Mouse (Mus musculus) liver, embryonic 12.5 days (tissue): Measurements from ENCODE around the gene Zic3. TPM values are rescaled to one million over a fixed set of nuclear protein-coding genes. Genes with fewer than 3 reads are reported as not detected.

Experiments used
- ATAC-seq: fragments of 200-750 bp; cut with Nextera tagmentation; 2 replicates; pipeline ENCODE4 v1.8.0; 2017; ENCODE audit warnings: moderate number of reproducible peaks, mild to moderate bottlenecking, moderate library complexity
- H3K27ac ChIP-seq: fragments of 300-500 bp; sonication (generic); 2 replicates; pipeline ENCODE4 v1.5.1; 2016; ENCODE audit warnings: mild to moderate bottlenecking
- H3K27me3 ChIP-seq: fragments of 300-500 bp; sonication (generic); replicated peaks from 2 replicates; pipeline ENCODE4 v1.6.1; 2016; ENCODE audit warnings: mild to moderate bottlenecking, moderate library complexity
- H3K36me3 ChIP-seq: fragments of 300-500 bp; sonication (generic); 2 replicates; pipeline ENCODE4 v1.6.1; 2016; ENCODE audit warnings: mild to moderate bottlenecking, moderate library complexity
- H3K4me1 ChIP-seq: fragments of 300-500 bp; sonication (generic); 2 replicates; pipeline ENCODE4 v1.6.1; 2016
- H3K4me2 ChIP-seq: fragments of 300-500 bp; sonication (generic); 2 replicates; pipeline ENCODE4 v1.6.1; 2016; ENCODE audit warnings: mild to moderate bottlenecking, moderate library complexity
- H3K4me3 ChIP-seq: fragments of 300-500 bp; sonication (generic); 2 replicates; pipeline ENCODE4 v1.5.1; 2016; ENCODE audit warnings: mild to moderate bottlenecking, moderate library complexity
- H3K9ac ChIP-seq: fragments of 300-500 bp; sonication (generic); 2 replicates; pipeline ENCODE4 v1.6.1; 2016; ENCODE audit warnings: mild to moderate bottlenecking, moderate library complexity
- H3K9me3 ChIP-seq: fragments of 300-500 bp; sonication (generic); replicated peaks from 2 replicates; pipeline ENCODE4 v1.6.1; 2016; ENCODE audit warnings: mild to moderate bottlenecking, moderate library complexity
- WGBS: fragments of 180-500 bp; shearing (Covaris S2); methylation state at CpG from one replicate; pipeline ENCODE4 v1.1.7; 2016; ENCODE audit not compliant: insufficient replicate concordance; 5-methylcytosine and 5-hydroxymethylcytosine counted together
- polyA plus RNA-seq: library from polyadenylated mRNA; unstranded; fragments of >200 nt; fragmentation: Nextera tagmentation; extraction: Ambion mirVana; gene quantifications from 2 replicates; pipeline ENCODE4 v1.2.1, GENCODE M21; 2016

Gene Zic3
- polyA plus RNA-seq, 1 experiment from 2014 or later = not detected

GRCm38 (mm10) chrX:58030100-58030834 lies 7.8 kb downstream of the Zic3 start:
- H3K27me3 ChIP-seq = peaks cover 87% of the 10 kb centered on the region

GRCm38 (mm10) chrX:58030835-58031670 lies 8.6 kb downstream of the Zic3 start:
- Histone ChIP-seq H3K9me3 (no peaks in the 10 kb centered on the region), H3K9ac (no peak overlapping the region), H3K4me3 (peak overlapping the region; percentile 22; the same call in 1 of the 2 replicates), H3K4me1 (no peaks in the 10 kb centered on the region), H3K36me3 (no peaks in the 10 kb centered on the region), H3K27me3 (peaks cover 81% of the 10 kb centered on the region), H3K27ac (no peak overlapping the region), H3K4me2 (peak overlapping the region; percentile 49)
- WGBS = 13% methylated on average over 53 of the region's 56 CpGs
- ATAC-seq = no peak

More at GRCm38 (mm10) chrX:58030100-58030834, 7.8 kb downstream of the Zic3 start:
- H3K4me2 ChIP-seq = peak overlapping the region; percentile 49
- H3K9me3 ChIP-seq = no peaks in the 10 kb centered on the region
- peak overlapping the region; percentile 22 for H3K4me3 ChIP-seq
- H3K4me1 ChIP-seq = no peaks in the 10 kb centered on the region
- no peaks in the 10 kb centered on the region for H3K36me3 ChIP-seq
- 6% methylated on average over 47 of the region's 48 CpGs for WGBS
- peak; percentile 21; the same call in 1 of the 2 replicates for ATAC-seq
- no peak overlapping the region for H3K27ac ChIP-seq
- no peak overlapping the region for H3K9ac ChIP-seq

- H3K4me3 ChIP-seq = no peak overlapping the region
- no peak for ATAC-seq
- no peaks in the 10 kb centered on the region for H3K4me1 ChIP-seq
- H3K9me3 ChIP-seq = no peaks in the 10 kb centered on the region
- no peaks in the 10 kb centered on the region for H3K36me3 ChIP-seq
- H3K4me2 ChIP-seq = no peak overlapping the region
- H3K27me3 ChIP-seq = peaks cover 81% of the 10 kb centered on the region
- WGBS = 8% methylated on average over 52 of the region's 56 CpGs
- no peak overlapping the region for H3K9ac ChIP-seq
- H3K27ac ChIP-seq = no peak overlapping the region
Measured at GRCm38 (mm10) chrX:58031671-58032605, 9.4 kb downstream of the Zic3 start.

- Histone ChIP-seq H3K4me1 (no peaks in the 10 kb centered on the region), H3K4me2 (no peak overlapping the region), H3K9me3 (no peaks in the 10 kb centered on the region), H3K27me3 (peaks cover 80% of the 10 kb centered on the region), H3K36me3 (no peaks in the 10 kb centered on the region), H3K4me3 (no peak overlapping the region), H3K9ac (no peak overlapping the region), H3K27ac (no peak overlapping the region)
- WGBS = 8% methylated on average over 7 of the region's 7 CpGs
- ATAC-seq = no peak
Measured at GRCm38 (mm10) chrX:58032622-58033021, 10.1 kb downstream of the Zic3 start.

GRCm38 (mm10) chrX:58033521-58033920 lies 11.0 kb downstream of the Zic3 start:
- 7% methylated on average over 22 of the region's 22 CpGs for WGBS
- H3K4me3 ChIP-seq = no peak overlapping the region
- no peak overlapping the region for H3K4me2 ChIP-seq

GRCm38 (mm10) chrX:58038061-58039007 lies 15.8 kb downstream of the Zic3 start:
- Histone ChIP-seq H3K4me1 (no peaks in the 10 kb centered on the region), H3K9ac (no peak overlapping the region), H3K9me3 (no peaks in the 10 kb centered on the region), H3K4me3 (peak overlapping the region; percentile 21; the same call in 1 of the 2 replicates), H3K36me3 (no peaks in the 10 kb centered on the region), H3K4me2 (peak overlapping the region; percentile 37), H3K27me3 (peaks cover 55% of the 10 kb centered on the region), H3K27ac (no peak overlapping the region)
- no peak for ATAC-seq
- 11% methylated on average over 64 of the region's 70 CpGs for WGBS

More at GRCm38 (mm10) chrX:58033521-58033920, 11.0 kb downstream of the Zic3 start:
- H3K9ac ChIP-seq = no peak overlapping the region
- H3K27ac ChIP-seq = no peak overlapping the region
- ATAC-seq = no peak
- peaks cover 80% of the 10 kb centered on the region for H3K27me3 ChIP-seq
- H3K4me1 ChIP-seq = no peaks in the 10 kb centered on the region
- no peaks in the 10 kb centered on the region for H3K36me3 ChIP-seq
- H3K9me3 ChIP-seq = no peaks in the 10 kb centered on the region

- H3K27me3 ChIP-seq = peaks cover 43% of the 10 kb centered on the region
- H3K9me3 ChIP-seq = no peaks in the 10 kb centered on the region
- no peak overlapping the region for H3K27ac ChIP-seq
- no peak for ATAC-seq
- no peak overlapping the region for H3K4me3 ChIP-seq
- no peaks in the 10 kb centered on the region for H3K4me1 ChIP-seq
- no peaks in the 10 kb centered on the region for H3K36me3 ChIP-seq
- WGBS = 26% methylated on average over 4 of the region's 4 CpGs
- no peak overlapping the region for H3K9ac ChIP-seq
- no peak overlapping the region for H3K4me2 ChIP-seq
Measured at GRCm38 (mm10) chrX:58039703-58040102, 17.2 kb downstream of the Zic3 start.

- no peaks in the 10 kb centered on the region for H3K9me3 ChIP-seq
- H3K4me2 ChIP-seq = no peak overlapping the region
- no peaks in the 10 kb centered on the region for H3K36me3 ChIP-seq
- ATAC-seq = no peak
- peaks cover 38% of the 10 kb centered on the region for H3K27me3 ChIP-seq
- no peak overlapping the region for H3K27ac ChIP-seq
- no peaks in the 10 kb centered on the region for H3K4me1 ChIP-seq
- WGBS = 33% methylated on average over 3 of the region's 3 CpGs
- no peak overlapping the region for H3K9ac ChIP-seq
- H3K4me3 ChIP-seq = no peak overlapping the region
Measured at GRCm38 (mm10) chrX:58041865-58042264, 19.4 kb downstream of the Zic3 start.

- Histone ChIP-seq H3K4me1 (no peaks in the 10 kb centered on the region), H3K4me3 (no peak overlapping the region), H3K27me3 (peaks cover 33% of the 10 kb centered on the region), H3K36me3 (no peaks in the 10 kb centered on the region), H3K4me2 (no peak overlapping the region), H3K9ac (no peak overlapping the region), H3K27ac (no peak overlapping the region), H3K9me3 (no peaks in the 10 kb centered on the region)
- 48% methylated on average over 4 of the region's 4 CpGs for WGBS
- no peak for ATAC-seq
Measured at GRCm38 (mm10) chrX:58042512-58042911, 20.0 kb downstream of the Zic3 start.
